Mouse (Mus musculus) cortical plate, adult 2 months (tissue): ENCODE measurements around the gene Josd2. TPM values are rescaled to one million over a fixed set of nuclear protein-coding genes. Genes with fewer than 3 reads are reported as not detected.

ENCODE experiments used
- H3K27ac ChIP-seq: fragments of 200-500 bp; 2 replicates; pipeline ENCODE4 v1.5.1; 2012; ENCODE audit warnings: low read length, control low read depth, inconsistent platforms; ENCODE audit not compliant: insufficient read depth
- H3K4me1 ChIP-seq: fragments of 200-500 bp; 2 replicates; pipeline ENCODE4 v1.6.1; 2011; ENCODE audit warnings: low read length; ENCODE audit not compliant: control insufficient read depth, insufficient read depth
- H3K4me3 ChIP-seq: fragments of 200-500 bp; 2 replicates; pipeline ENCODE4 v1.5.1; 2011; ENCODE audit warnings: mild to moderate bottlenecking, low read length, control low read depth; ENCODE audit not compliant: insufficient read depth
- CTCF ChIP-seq: fragments of 200-500 bp; IDR thresholded peaks from 2 replicates; pipeline ENCODE4 v1.5.1; 2011; ENCODE audit warnings: mild to moderate bottlenecking, control low read depth, low read length; ENCODE audit not compliant: insufficient read depth; ENCODE audit errors: extremely low read depth
- POLR2A ChIP-seq: fragments of 200-500 bp; IDR thresholded peaks from 2 replicates; pipeline ENCODE4 v1.6.1; 2011; ENCODE audit warnings: mild to moderate bottlenecking, low read length, control low read depth; ENCODE audit not compliant: insufficient read depth; ENCODE audit errors: extremely low read depth
- polyA plus RNA-seq: library from polyadenylated mRNA; depleted of rRNA; stranded (reverse); fragments of >200 nt; gene quantifications from 2 replicates; pipeline ENCODE4 v1.2.3, GENCODE M21; 2012

The Josd2 gene
- polyA plus RNA-seq, 1 experiment, result 256 TPM

GRCm38 (mm10) chr7:44444886-44445527, 22.8 kb upstream of the Josd2 start:
- TF ChIP-seq CTCF, result no peak
- no peak for TF ChIP-seq POLR2A
- H3K27ac ChIP-seq, result peak overlapping the region; percentile 22; the same call in 1 of the 2 replicates
- peak overlapping the region; percentile 79; the same call in 1 of the 2 replicates for H3K4me3 ChIP-seq
- peaks cover 21% of the 10 kb centered on the region for H3K4me1 ChIP-seq

GRCm38 (mm10) chr7:44445528-44445923, 22.3 kb upstream of the Josd2 start:
- H3K4me3 ChIP-seq, result peak overlapping the region; percentile 79; the same call in 1 of the 2 replicates
- TF ChIP-seq POLR2A (no peak), CTCF (no peak)
- peak overlapping the region; percentile 22; the same call in 1 of the 2 replicates for H3K27ac ChIP-seq
- peaks cover 21% of the 10 kb centered on the region for H3K4me1 ChIP-seq

GRCm38 (mm10) chr7:44446070-44446855, 21.5 kb upstream of the Josd2 start:
- Histone ChIP-seq H3K4me3 (no peak overlapping the region; the same call in 1 of the 2 replicates), H3K27ac (peak overlapping the region; percentile 60; the same call in 1 of the 2 replicates), H3K4me1 (peaks cover 21% of the 10 kb centered on the region)
- TF ChIP-seq CTCF, result no peak
- TF ChIP-seq POLR2A, result no peak

GRCm38 (mm10) chr7:44453256-44453655, 14.5 kb upstream of the Josd2 start:
- Histone ChIP-seq H3K4me1 (peaks cover 11% of the 10 kb centered on the region), H3K27ac (no peak overlapping the region), H3K4me3 (no peak overlapping the region)
- TF ChIP-seq CTCF, result no peak
- TF ChIP-seq POLR2A, result no peak

GRCm38 (mm10) chr7:44456302-44456701, 11.5 kb upstream of the Josd2 start:
- H3K27ac ChIP-seq, result no peak overlapping the region
- TF ChIP-seq POLR2A (no peak), CTCF (no peak)
- H3K4me3 ChIP-seq, result no peak overlapping the region
- peaks cover 9% of the 10 kb centered on the region for H3K4me1 ChIP-seq

GRCm38 (mm10) chr7:44460067-44460466, 7.7 kb upstream of the Josd2 start:
- H3K27ac ChIP-seq, result no peak overlapping the region
- H3K4me1 ChIP-seq, result peaks cover 7% of the 10 kb centered on the region; the same call in 1 of the 2 replicates
- TF ChIP-seq CTCF (no peak), POLR2A (no peak)
- no peak overlapping the region for H3K4me3 ChIP-seq

- Histone ChIP-seq H3K4me3 (no peak overlapping the region), H3K27ac (no peak overlapping the region), H3K4me1 (peaks cover 7% of the 10 kb centered on the region; the same call in 1 of the 2 replicates)
- TF ChIP-seq POLR2A, result no peak
- no peak for TF ChIP-seq CTCF
Observed at GRCm38 (mm10) chr7:44460767-44461502, 6.8 kb upstream of the Josd2 start.

GRCm38 (mm10) chr7:44461503-44462217, 6.1 kb upstream of the Josd2 start:
- no peak overlapping the region for H3K4me3 ChIP-seq
- TF ChIP-seq CTCF (no peak), POLR2A (no peak)
- peaks cover 7% of the 10 kb centered on the region; the same call in 1 of the 2 replicates for H3K4me1 ChIP-seq
- no peak overlapping the region for H3K27ac ChIP-seq

GRCm38 (mm10) chr7:44462218-44463055, 5.3 kb upstream of the Josd2 start:
- Histone ChIP-seq H3K4me3 (no peak overlapping the region), H3K4me1 (peaks cover 7% of the 10 kb centered on the region; the same call in 1 of the 2 replicates), H3K27ac (peak overlapping the region; percentile 63)
- TF ChIP-seq CTCF, result no peak
- TF ChIP-seq POLR2A, result no peak
